Mouse (Mus musculus) liver, embryonic 13.5 days (tissue): ENCODE data around the gene Elk4. TPM values are rescaled to one million over a fixed set of nuclear protein-coding genes. Genes with fewer than 3 reads are reported as not detected.

Source experiments
- ATAC-seq: fragments of 200-750 bp; cut with Nextera tagmentation; 2 replicates; pipeline ENCODE4 v1.8.0; 2017; ENCODE audit warnings: low read depth, mild to moderate bottlenecking, moderate number of reproducible peaks, moderate library complexity
- DNase-seq: peaks from one replicate; pipeline ENCODE4 v3.0.0; 2022
- H3K27ac ChIP-seq: fragments of 300-500 bp; sonication (generic); 2 replicates; pipeline ENCODE4 v1.5.1; 2015; ENCODE audit warnings: moderate library complexity, mild to moderate bottlenecking, inconsistent platforms
- H3K27me3 ChIP-seq: fragments of 300-500 bp; sonication (generic); 2 replicates; pipeline ENCODE4 v1.6.1; 2015; ENCODE audit warnings: mild to moderate bottlenecking, inconsistent platforms
- H3K36me3 ChIP-seq: fragments of 300-500 bp; sonication (generic); 2 replicates; pipeline ENCODE4 v1.6.1; 2015; ENCODE audit warnings: mild to moderate bottlenecking, inconsistent platforms
- H3K4me1 ChIP-seq: fragments of 300-500 bp; sonication (generic); replicated peaks from 2 replicates; pipeline ENCODE4 v1.6.1; 2015; ENCODE audit warnings: inconsistent platforms
- H3K4me2 ChIP-seq: fragments of 300-500 bp; sonication (generic); 2 replicates; pipeline ENCODE4 v1.6.1; 2015; ENCODE audit warnings: inconsistent platforms, mild to moderate bottlenecking, moderate library complexity
- H3K4me3 ChIP-seq: fragments of 300-500 bp; sonication (generic); replicated peaks from 2 replicates; pipeline ENCODE4 v1.5.1; 2015; ENCODE audit warnings: mild to moderate bottlenecking, inconsistent platforms
- H3K9ac ChIP-seq: fragments of 300-500 bp; sonication (generic); 2 replicates; pipeline ENCODE4 v1.6.1; 2015; ENCODE audit warnings: mild to moderate bottlenecking, inconsistent platforms
- H3K9me3 ChIP-seq: fragments of 300-500 bp; sonication (generic); replicated peaks from 2 replicates; pipeline ENCODE4 v1.6.1; 2016; ENCODE audit warnings: inconsistent platforms
- WGBS: fragments of 180-500 bp; shearing (Covaris S2); methylation state at CpG from one replicate; pipeline ENCODE4 v1.1.7; 2015; ENCODE audit not compliant: insufficient replicate concordance; 5-methylcytosine and 5-hydroxymethylcytosine counted together
- polyA plus RNA-seq: library from polyadenylated mRNA; unstranded; fragments of >200 nt; fragmentation: Nextera tagmentation; extraction: Ambion mirVana; gene quantifications from 2 replicates; pipeline ENCODE4 v1.2.1, GENCODE M21; 2015

Gene Elk4
- polyA plus RNA-seq, 1 experiment from 2014 or later = 9.5 TPM

DNA sequence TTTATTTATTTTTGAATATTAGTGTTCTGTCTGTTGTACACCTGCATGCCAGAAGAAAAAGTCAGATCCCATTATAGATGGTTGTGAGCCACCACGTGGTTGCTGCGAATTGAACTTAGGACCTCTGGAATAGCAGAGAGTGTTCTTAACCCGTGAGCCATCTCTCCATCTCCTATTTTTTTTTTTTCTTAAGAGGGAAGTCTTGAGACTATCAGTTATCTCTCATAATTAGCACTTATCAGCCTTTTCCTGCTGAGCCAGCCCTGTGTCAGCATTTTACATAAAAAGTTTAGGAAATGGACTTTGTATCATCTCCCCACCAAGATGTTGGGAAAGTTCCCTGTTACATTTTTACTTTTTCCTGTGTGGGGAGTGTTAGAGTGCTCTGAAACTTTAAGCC is 14.7 kb downstream of the Elk4 start:
- Histone ChIP-seq H3K27me3 (no peaks in the 10 kb centered on the region), H3K9me3 (no peaks in the 10 kb centered on the region), H3K4me2 (no peak overlapping the region), H3K27ac (peak overlapping the region; percentile 73), H3K4me1 (peaks cover 32% of the 10 kb centered on the region), H3K4me3 (no peak overlapping the region), H3K9ac (no peak overlapping the region), H3K36me3 (peaks cover 82% of the 10 kb centered on the region)
- DNase-seq (no peak), ATAC-seq (no peak)
- 69% methylated on average over 3 of the region's 3 CpGs for WGBS

DNA sequence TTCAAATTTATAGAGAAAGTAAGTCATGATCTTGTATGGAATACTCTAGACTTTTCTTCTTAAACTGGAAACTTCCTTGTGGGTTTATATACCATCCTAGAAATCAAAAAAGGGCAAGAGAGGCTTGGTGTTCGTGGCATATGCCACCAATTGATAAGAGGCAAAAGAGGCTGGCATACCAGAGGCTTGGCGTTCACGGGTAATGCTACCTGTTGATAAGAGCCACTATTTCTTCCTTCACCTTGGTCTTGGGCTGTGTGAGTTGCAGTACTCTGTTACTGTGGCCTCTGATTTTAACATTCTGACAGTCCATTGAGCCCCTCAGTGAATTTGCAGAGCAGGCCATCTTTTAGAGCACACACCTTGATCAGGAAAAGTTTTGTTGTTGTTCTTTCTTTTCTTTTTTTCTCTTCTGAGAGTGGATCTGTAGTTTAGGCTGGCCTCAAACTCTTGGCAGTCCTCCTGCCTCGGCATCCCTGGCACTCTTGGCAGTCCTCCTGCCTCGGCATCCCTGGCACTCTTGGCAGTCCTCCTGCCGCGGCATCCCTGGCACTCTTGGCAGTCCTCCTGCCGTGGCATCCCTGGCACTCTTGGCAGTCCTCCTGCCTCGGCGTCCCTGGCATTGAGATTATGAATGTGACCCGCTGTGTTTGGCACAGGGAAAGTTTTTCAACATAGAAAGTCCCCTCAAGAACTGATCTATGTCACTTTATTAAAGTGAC is 19.7 kb downstream of the Elk4 start:
- Histone ChIP-seq H3K36me3 (peaks cover 81% of the 10 kb centered on the region), H3K4me1 (peaks cover 43% of the 10 kb centered on the region), H3K9me3 (no peaks in the 10 kb centered on the region), H3K27ac (peak overlapping the region; percentile 94), H3K9ac (peak overlapping the region; percentile 64), H3K4me2 (peak overlapping the region; percentile 66), H3K4me3 (peak overlapping the region; percentile 25), H3K27me3 (no peaks in the 10 kb centered on the region)
- ATAC-seq (peak; percentile 99), DNase-seq (peak; percentile 66)
- 72% methylated on average over 11 of the region's 11 CpGs for WGBS

DNA sequence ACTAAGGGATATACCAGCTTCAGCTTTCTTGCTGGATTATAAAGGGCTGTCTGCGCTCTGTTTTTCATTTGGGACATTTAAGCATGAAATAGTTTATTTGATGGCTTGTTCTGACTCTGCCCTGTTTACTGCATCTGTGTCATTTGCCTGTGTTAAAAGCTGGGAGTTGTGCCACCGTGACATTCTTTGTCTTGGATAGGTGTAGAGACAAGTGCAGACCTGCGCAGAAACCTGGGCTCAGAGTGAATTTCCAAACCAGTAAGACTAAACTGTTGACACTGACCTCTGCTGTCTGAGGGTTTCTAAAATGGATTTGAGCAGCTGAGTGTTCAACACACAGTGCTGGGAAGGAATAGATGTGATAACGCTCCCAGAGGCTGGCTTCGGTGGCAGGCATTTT is 20.6 kb downstream of the Elk4 start:
- ATAC-seq (no peak), DNase-seq (no peak)
- Histone ChIP-seq H3K36me3 (peaks cover 80% of the 10 kb centered on the region), H3K9me3 (no peaks in the 10 kb centered on the region), H3K9ac (no peak overlapping the region), H3K4me3 (no peak overlapping the region), H3K27ac (peak overlapping the region; percentile 94), H3K4me1 (peaks cover 38% of the 10 kb centered on the region), H3K27me3 (no peaks in the 10 kb centered on the region), H3K4me2 (no peak overlapping the region)
- 90% methylated on average over 5 of the region's 5 CpGs for WGBS

DNA sequence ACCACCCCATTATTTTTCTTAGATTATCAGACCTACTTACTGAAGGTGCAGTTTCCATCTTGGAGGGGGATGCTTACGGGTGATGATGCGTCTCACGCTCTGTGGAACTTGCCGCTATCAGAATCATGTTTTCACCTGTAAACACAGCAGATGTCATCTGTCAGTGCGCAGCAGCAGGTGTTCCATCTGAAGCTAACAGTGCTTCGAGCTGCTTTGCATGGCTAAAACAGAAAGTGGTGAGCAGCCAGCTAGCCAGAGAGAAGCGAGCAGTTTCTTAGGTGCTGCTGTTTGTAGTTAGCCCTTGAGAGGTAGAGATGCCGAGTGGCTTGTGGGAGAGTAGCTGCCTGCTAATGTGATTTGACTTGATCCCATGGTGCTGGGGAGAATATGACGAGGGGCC is 21.0 kb downstream of the Elk4 start:
- no peak for DNase-seq
- H3K4me1 ChIP-seq = peaks cover 38% of the 10 kb centered on the region
- H3K9ac ChIP-seq = no peak overlapping the region
- H3K27ac ChIP-seq = peak overlapping the region; percentile 94
- WGBS = 87% methylated on average over 9 of the region's 9 CpGs
- H3K4me2 ChIP-seq = no peak overlapping the region
- no peaks in the 10 kb centered on the region for H3K27me3 ChIP-seq
- no peak overlapping the region for H3K4me3 ChIP-seq
- no peaks in the 10 kb centered on the region for H3K9me3 ChIP-seq
- peaks cover 79% of the 10 kb centered on the region for H3K36me3 ChIP-seq
- no peak for ATAC-seq

DNA sequence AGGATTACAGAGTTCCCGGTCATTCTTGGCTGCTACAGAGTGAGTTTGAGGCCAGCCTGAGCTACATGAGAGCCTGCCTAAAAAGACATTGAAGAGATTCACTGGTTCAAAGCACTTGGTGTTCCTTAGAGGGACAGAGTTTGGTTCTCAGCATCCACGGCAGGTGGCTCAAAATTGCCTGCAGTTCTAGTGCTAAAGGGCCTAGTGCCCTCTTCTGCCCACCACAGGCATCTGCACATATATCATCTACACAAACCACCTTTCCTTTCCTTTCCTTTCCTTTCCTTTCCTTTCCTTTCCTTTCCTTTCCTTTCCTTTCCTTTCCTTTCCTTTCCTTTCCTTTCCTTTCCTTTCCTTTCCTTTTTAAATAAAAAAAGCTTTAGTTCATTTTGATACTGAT is 23.2 kb downstream of the Elk4 start:
- H3K9ac ChIP-seq = no peak overlapping the region
- no peaks in the 10 kb centered on the region for H3K9me3 ChIP-seq
- no peak overlapping the region; the same call in 1 of the 2 replicates for H3K27ac ChIP-seq
- WGBS = 73% methylated on average over 2 of the region's 2 CpGs
- DNase-seq (no peak), ATAC-seq (no peak)
- no peaks in the 10 kb centered on the region for H3K27me3 ChIP-seq
- peaks cover 33% of the 10 kb centered on the region for H3K4me1 ChIP-seq
- H3K4me2 ChIP-seq = no peak overlapping the region
- no peak overlapping the region for H3K4me3 ChIP-seq
- peaks cover 69% of the 10 kb centered on the region for H3K36me3 ChIP-seq

DNA sequence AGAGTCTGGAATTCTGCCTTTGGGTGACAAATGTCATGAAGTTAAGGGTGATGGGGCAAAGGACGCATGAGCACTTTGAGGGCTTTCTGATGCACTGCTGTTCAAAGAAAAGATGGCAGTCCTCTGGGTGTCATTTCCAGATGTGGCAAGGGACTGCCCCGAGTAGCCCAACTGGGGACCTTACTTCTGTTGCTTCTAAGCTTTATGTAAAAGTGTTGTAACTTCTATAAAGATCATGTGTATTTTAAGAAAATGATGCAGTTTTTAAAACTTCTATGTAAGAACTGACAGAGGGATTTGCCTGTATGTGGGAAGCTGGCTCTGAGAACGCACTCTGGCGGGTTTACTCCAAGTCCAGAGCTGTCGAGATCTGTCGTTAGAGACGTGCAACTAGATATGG is 24.8 kb downstream of the Elk4 start:
- Histone ChIP-seq H3K4me2 (no peak overlapping the region), H3K4me3 (no peak overlapping the region), H3K27ac (no peak overlapping the region), H3K36me3 (peaks cover 62% of the 10 kb centered on the region), H3K9ac (no peak overlapping the region), H3K4me1 (peaks cover 18% of the 10 kb centered on the region), H3K9me3 (no peaks in the 10 kb centered on the region), H3K27me3 (no peaks in the 10 kb centered on the region)
- 85% methylated on average over 7 of the region's 7 CpGs for WGBS
- ATAC-seq (no peak), DNase-seq (no peak)

DNA sequence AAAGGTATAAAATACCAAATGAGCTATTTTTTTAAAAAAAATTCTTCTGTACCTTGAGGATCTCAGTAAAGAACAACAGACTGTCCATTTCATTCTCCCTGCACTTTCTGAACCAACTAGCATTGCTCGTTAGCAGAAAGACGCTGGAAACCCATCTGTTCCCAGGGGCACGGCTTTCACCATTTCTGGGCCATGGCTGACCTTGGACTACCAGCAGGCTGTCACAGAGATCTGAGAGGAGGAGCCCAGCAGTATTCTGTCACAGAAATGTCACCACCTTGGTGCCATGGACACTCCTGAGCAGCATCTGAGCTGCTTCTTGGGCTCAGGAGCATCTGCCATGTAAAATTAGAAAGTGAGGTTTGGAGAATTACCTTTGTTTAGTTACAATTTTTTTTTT is 30.3 kb downstream of the Elk4 start:
- Histone ChIP-seq H3K4me1 (no peaks in the 10 kb centered on the region), H3K9ac (no peak overlapping the region)
- no peak for DNase-seq

DNA sequence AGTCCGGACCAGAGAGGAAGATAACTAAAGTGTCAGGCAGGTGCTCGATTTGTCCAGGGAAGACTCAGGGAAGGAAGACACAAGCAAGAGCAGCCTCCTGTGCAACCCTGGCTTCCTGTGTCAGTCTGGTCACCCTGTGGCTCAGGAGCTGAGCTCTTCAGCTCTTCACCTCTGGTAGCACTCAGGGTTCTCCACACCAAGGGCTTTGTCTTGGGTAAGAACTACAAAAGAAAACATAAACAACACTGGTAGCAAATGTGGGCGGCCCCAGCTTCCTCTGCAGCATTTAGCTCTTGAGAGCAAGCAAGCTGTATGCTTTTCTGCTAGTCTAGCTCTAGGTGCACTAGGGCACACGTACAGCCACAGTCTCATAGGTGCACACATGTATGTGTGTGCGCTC is 31.3 kb downstream of the Elk4 start:
- no peaks in the 10 kb centered on the region for H3K9me3 ChIP-seq
- no peak for ATAC-seq
- no peaks in the 10 kb centered on the region for H3K27me3 ChIP-seq
- no peak overlapping the region for H3K27ac ChIP-seq
- H3K36me3 ChIP-seq = peaks cover 6% of the 10 kb centered on the region
- no peaks in the 10 kb centered on the region for H3K4me1 ChIP-seq
- H3K9ac ChIP-seq = no peak overlapping the region
- 70% methylated on average over 5 of the region's 5 CpGs for WGBS
- no peak overlapping the region for H3K4me3 ChIP-seq
- H3K4me2 ChIP-seq = no peak overlapping the region
- no peak for DNase-seq

More for the DNA sequence above, 30.3 kb downstream of the Elk4 start:
- Histone ChIP-seq H3K27me3 (no peaks in the 10 kb centered on the region), H3K4me3 (no peak overlapping the region), H3K36me3 (peaks cover 15% of the 10 kb centered on the region), H3K27ac (no peak overlapping the region), H3K4me2 (no peak overlapping the region), H3K9me3 (no peaks in the 10 kb centered on the region)
- ATAC-seq = no peak
- WGBS = 81% methylated on average over 3 of the region's 3 CpGs

DNA sequence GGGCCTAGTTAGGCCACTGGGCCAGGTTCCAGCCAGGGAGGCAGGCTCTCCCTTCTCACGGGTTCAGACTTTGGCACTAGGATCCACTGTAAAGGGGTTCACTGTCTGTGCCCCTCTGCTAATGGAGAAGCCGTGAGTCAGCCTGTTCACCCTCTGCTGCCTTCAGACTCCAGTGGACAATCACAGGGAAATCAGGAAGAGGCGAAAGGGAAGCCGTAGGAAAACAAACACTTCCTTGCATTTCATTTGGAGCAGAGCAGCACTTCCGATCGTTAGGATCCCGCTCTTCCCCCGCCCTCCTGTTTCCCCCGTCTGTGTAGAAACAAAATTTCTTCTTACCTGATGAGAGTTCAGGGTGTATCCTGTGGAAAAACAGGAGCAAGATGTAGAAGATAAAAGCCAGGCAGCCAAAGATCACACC is 32.8 kb downstream of the Elk4 start:
- H3K4me1 ChIP-seq = no peaks in the 10 kb centered on the region
- no peak overlapping the region for H3K27ac ChIP-seq
- 67% methylated on average over 9 of the region's 9 CpGs for WGBS
- no peak overlapping the region for H3K4me2 ChIP-seq
- no peak overlapping the region for H3K4me3 ChIP-seq
- DNase-seq (no peak), ATAC-seq (no peak)
- H3K9me3 ChIP-seq = no peaks in the 10 kb centered on the region
- no peaks in the 10 kb centered on the region for H3K27me3 ChIP-seq
- H3K36me3 ChIP-seq = no peaks in the 10 kb centered on the region
- no peak overlapping the region for H3K9ac ChIP-seq

DNA sequence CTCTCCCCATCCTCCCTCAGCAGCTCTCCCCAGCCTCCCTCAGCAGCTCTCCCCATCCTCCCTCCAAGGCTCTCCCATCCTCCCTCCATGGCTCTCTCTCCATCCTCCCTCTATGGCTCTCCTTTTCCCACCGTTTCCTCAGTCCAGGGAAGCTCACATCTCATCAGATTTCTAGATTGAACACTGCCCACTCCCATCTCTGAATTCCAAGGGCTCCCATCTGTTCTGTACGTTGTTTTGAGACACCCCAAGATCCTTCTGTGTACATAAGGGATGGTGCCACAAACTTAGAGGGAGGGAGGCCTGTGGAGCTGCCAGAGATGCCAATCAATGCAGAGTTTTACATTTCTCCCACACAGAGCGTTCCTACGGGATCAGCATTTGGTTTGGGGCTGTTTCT is 36.4 kb downstream of the Elk4 start:
- no peak overlapping the region for H3K4me2 ChIP-seq
- H3K9me3 ChIP-seq = no peaks in the 10 kb centered on the region
- no peak overlapping the region for H3K27ac ChIP-seq
- WGBS = 55% methylated on average over 4 of the region's 4 CpGs
- ATAC-seq (no peak), DNase-seq (no peak)
- no peaks in the 10 kb centered on the region for H3K27me3 ChIP-seq
- H3K36me3 ChIP-seq = no peaks in the 10 kb centered on the region
- H3K9ac ChIP-seq = no peak overlapping the region
- peaks cover 4% of the 10 kb centered on the region; the same call in 1 of the 2 replicates for H3K4me1 ChIP-seq
- no peak overlapping the region for H3K4me3 ChIP-seq

DNA sequence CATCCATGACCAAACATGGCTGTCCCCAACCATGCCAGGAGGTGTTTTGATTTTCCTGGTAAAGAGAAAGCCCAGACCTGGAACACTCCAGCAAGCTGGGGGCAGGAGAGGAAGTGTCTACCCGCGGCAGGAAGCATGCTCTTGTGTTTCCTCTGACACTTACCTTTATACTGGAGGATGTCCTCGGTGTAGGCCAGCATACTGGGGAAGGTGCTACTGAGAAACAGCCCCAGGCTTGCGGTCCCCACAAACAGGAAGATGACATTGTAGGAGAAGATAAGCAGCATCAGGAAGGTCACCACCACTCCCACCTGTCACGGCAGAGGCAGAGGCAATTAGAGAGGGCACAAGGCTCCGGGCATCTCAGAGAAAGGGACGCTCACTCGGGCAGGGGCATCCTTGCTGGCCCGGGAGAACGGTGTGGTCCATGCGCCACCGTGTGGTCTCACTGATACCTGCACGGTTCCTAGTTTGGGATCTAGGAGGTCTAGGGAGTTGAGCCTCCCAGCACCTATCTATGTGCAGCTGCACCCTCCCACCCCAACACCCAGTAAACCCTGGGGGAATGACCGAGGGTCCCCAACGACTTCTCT is 38.8 kb downstream of the Elk4 start:
- ATAC-seq (peak; percentile 57), DNase-seq (peak; percentile 38)
- Histone ChIP-seq H3K36me3 (no peaks in the 10 kb centered on the region), H3K4me2 (no peak overlapping the region), H3K9ac (no peak overlapping the region), H3K27ac (no peak overlapping the region), H3K9me3 (no peaks in the 10 kb centered on the region), H3K4me1 (peaks cover 4% of the 10 kb centered on the region; the same call in 1 of the 2 replicates), H3K27me3 (no peaks in the 10 kb centered on the region), H3K4me3 (no peak overlapping the region)
- 10% methylated on average over 15 of the region's 15 CpGs for WGBS

DNA sequence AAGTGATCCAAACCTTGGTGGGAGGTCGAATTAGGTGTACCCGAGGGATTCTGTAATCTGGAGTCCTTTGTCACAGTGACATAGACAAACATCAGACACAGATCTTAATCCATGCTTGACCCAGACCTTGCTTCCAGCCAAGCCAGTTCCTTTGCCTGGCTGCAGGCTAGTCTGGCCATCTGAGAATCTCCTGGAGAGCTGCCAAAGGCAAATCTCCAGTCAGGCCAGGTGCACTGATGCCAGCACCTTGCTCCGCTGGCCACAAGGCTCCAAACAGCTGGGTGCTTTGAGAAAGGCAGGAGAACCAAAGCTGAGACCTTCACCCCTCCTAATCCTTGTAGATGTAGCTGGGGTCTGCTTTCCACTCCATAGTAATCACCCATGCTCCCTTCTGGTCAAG is 44.3 kb downstream of the Elk4 start:
- Histone ChIP-seq H3K4me1 (no peaks in the 10 kb centered on the region), H3K9me3 (no peaks in the 10 kb centered on the region), H3K4me2 (no peak overlapping the region), H3K27me3 (no peaks in the 10 kb centered on the region), H3K27ac (no peak overlapping the region), H3K36me3 (no peaks in the 10 kb centered on the region), H3K4me3 (no peak overlapping the region), H3K9ac (no peak overlapping the region)
- 51% methylated on average over 3 of the region's 3 CpGs for WGBS
- DNase-seq (no peak), ATAC-seq (no peak)
